Mouse (Mus musculus) small intestine, adult 2 months (tissue): Measurements from ENCODE around the gene Tnr. TPM values are rescaled to one million over a fixed set of nuclear protein-coding genes. Genes with fewer than 3 reads are reported as not detected.

ENCODE experiments used
- H3K27ac ChIP-seq: fragments of 200-500 bp; 2 replicates; pipeline ENCODE4 v1.5.1; 2012; ENCODE audit warnings: low read depth, low read length, control low read depth, inconsistent platforms; ENCODE audit not compliant: insufficient read depth
- H3K27me3 ChIP-seq: fragments of 200-500 bp; 2 replicates; pipeline ENCODE4 v1.6.1; 2012; ENCODE audit warnings: mild to moderate bottlenecking, moderate library complexity, low read length, inconsistent platforms; ENCODE audit not compliant: control insufficient read depth, insufficient read depth
- H3K36me3 ChIP-seq: fragments of 200-500 bp; 2 replicates; pipeline ENCODE4 v1.6.1; 2012; ENCODE audit warnings: mild to moderate bottlenecking, low read length, control low read depth, inconsistent platforms; ENCODE audit not compliant: control insufficient read depth, insufficient read depth
- H3K4me1 ChIP-seq: fragments of 200-500 bp; 2 replicates; pipeline ENCODE4 v1.6.1; 2012; ENCODE audit warnings: low read length, inconsistent platforms, mixed read lengths; ENCODE audit not compliant: control insufficient read depth, insufficient read depth, insufficient read length
- H3K4me3 ChIP-seq: fragments of 200-500 bp; 2 replicates; pipeline ENCODE4 v1.5.1; 2012; ENCODE audit warnings: low read depth, mild to moderate bottlenecking, control low read depth, inconsistent platforms, low read length, moderate library complexity
- CTCF ChIP-seq: fragments of 200-500 bp; IDR thresholded peaks from 2 replicates; pipeline ENCODE4 v1.5.1; 2012; ENCODE audit warnings: low read depth, mild to moderate bottlenecking, control low read depth, inconsistent platforms, low read length, moderate library complexity, mixed read lengths; ENCODE audit not compliant: insufficient replicate concordance, insufficient read length; ENCODE audit errors: extremely low read depth
- POLR2A ChIP-seq: fragments of 200-500 bp; IDR thresholded peaks from 2 replicates; pipeline ENCODE4 v1.6.1; 2012; ENCODE audit warnings: low read depth, mild to moderate bottlenecking, control low read depth, inconsistent platforms, low read length, moderate library complexity
- WGBS: fragments of 180-500 bp; shearing (Covaris S2); methylation state at CpG from one replicate; pipeline ENCODE4 v1.1.7; 2018; 5-methylcytosine and 5-hydroxymethylcytosine counted together
- polyA plus RNA-seq: library from polyadenylated mRNA; depleted of rRNA; stranded (reverse); fragments of >200 nt; gene quantifications from 2 replicates; pipeline ENCODE4 v1.2.3, GENCODE M21; 2012

Gene Tnr
- polyA plus RNA-seq, 1 experiment, result 0.10 TPM

- TF ChIP-seq POLR2A (no peak), CTCF (no peak)
- Histone ChIP-seq H3K4me3 (no peak overlapping the region), H3K4me1 (no peaks in the 10 kb centered on the region), H3K27ac (no peak overlapping the region), H3K36me3 (no peaks in the 10 kb centered on the region), H3K27me3 (no peaks in the 10 kb centered on the region)
- 41% methylated on average over 4 of the region's 4 CpGs for WGBS
Observed at GRCm38 (mm10) chr1:159833646-159834338, 310.2 kb downstream of the Tnr start.

- Histone ChIP-seq H3K27ac (no peak overlapping the region), H3K27me3 (no peaks in the 10 kb centered on the region), H3K36me3 (no peaks in the 10 kb centered on the region), H3K4me3 (no peak overlapping the region), H3K4me1 (no peaks in the 10 kb centered on the region)
- TF ChIP-seq CTCF (no peak), POLR2A (no peak)
- WGBS, result 17% methylated on average over 4 of the region's 4 CpGs
Observed at GRCm38 (mm10) chr1:159835126-159835525, 311.6 kb downstream of the Tnr start.

- no peak overlapping the region for H3K4me3 ChIP-seq
- TF ChIP-seq CTCF, result no peak
- TF ChIP-seq POLR2A, result no peak
- 51% methylated on average over 2 of the region's 2 CpGs for WGBS
- H3K27ac ChIP-seq, result no peak overlapping the region
- no peaks in the 10 kb centered on the region for H3K27me3 ChIP-seq
- no peaks in the 10 kb centered on the region for H3K4me1 ChIP-seq
- no peaks in the 10 kb centered on the region for H3K36me3 ChIP-seq
Observed at GRCm38 (mm10) chr1:159840337-159840736, 316.8 kb downstream of the Tnr start.

GRCm38 (mm10) chr1:159842876-159843275 is 319.3 kb downstream of the Tnr start:
- no peaks in the 10 kb centered on the region for H3K27me3 ChIP-seq
- no peak overlapping the region for H3K27ac ChIP-seq
- no peaks in the 10 kb centered on the region for H3K4me1 ChIP-seq
- no peak overlapping the region for H3K4me3 ChIP-seq
- H3K36me3 ChIP-seq, result no peaks in the 10 kb centered on the region
- TF ChIP-seq POLR2A (no peak), CTCF (no peak)
- WGBS, result 63% methylated on average over 5 of the region's 5 CpGs

- H3K4me3 ChIP-seq, result no peak overlapping the region
- H3K27ac ChIP-seq, result no peak overlapping the region
- 78% methylated on average over 11 of the region's 11 CpGs for WGBS
- H3K27me3 ChIP-seq, result no peaks in the 10 kb centered on the region
- H3K36me3 ChIP-seq, result no peaks in the 10 kb centered on the region
- no peak for TF ChIP-seq POLR2A
- no peak for TF ChIP-seq CTCF
- no peaks in the 10 kb centered on the region for H3K4me1 ChIP-seq
Observed at GRCm38 (mm10) chr1:159852088-159852487, 328.5 kb downstream of the Tnr start.

- Histone ChIP-seq H3K36me3 (no peaks in the 10 kb centered on the region), H3K27ac (no peak overlapping the region), H3K4me1 (no peaks in the 10 kb centered on the region), H3K4me3 (no peak overlapping the region), H3K27me3 (no peaks in the 10 kb centered on the region)
- TF ChIP-seq POLR2A, result no peak
- no peak for TF ChIP-seq CTCF
- 71% methylated on average over 1 of the region's 1 CpGs for WGBS
Observed at GRCm38 (mm10) chr1:159854261-159854660, 330.7 kb downstream of the Tnr start.

GRCm38 (mm10) chr1:159861782-159862474 is 338.4 kb downstream of the Tnr start:
- 81% methylated on average over 3 of the region's 3 CpGs for WGBS
- TF ChIP-seq POLR2A (no peak), CTCF (no peak)

More at GRCm38 (mm10) chr1:159861782-159862474, 338.4 kb downstream of the Tnr start:
- Histone ChIP-seq H3K27me3 (no peaks in the 10 kb centered on the region), H3K4me1 (no peaks in the 10 kb centered on the region), H3K27ac (no peak overlapping the region), H3K4me3 (no peak overlapping the region), H3K36me3 (no peaks in the 10 kb centered on the region)
